Mouse (Mus musculus): ENCODE data around the gene Bet1l. TPM values are rescaled to one million over a fixed set of nuclear protein-coding genes. Genes with fewer than 3 reads are reported as not detected.

Gene Bet1l
- polyA plus RNA-seq, 1 experiment: 35.7 TPM

DNA sequence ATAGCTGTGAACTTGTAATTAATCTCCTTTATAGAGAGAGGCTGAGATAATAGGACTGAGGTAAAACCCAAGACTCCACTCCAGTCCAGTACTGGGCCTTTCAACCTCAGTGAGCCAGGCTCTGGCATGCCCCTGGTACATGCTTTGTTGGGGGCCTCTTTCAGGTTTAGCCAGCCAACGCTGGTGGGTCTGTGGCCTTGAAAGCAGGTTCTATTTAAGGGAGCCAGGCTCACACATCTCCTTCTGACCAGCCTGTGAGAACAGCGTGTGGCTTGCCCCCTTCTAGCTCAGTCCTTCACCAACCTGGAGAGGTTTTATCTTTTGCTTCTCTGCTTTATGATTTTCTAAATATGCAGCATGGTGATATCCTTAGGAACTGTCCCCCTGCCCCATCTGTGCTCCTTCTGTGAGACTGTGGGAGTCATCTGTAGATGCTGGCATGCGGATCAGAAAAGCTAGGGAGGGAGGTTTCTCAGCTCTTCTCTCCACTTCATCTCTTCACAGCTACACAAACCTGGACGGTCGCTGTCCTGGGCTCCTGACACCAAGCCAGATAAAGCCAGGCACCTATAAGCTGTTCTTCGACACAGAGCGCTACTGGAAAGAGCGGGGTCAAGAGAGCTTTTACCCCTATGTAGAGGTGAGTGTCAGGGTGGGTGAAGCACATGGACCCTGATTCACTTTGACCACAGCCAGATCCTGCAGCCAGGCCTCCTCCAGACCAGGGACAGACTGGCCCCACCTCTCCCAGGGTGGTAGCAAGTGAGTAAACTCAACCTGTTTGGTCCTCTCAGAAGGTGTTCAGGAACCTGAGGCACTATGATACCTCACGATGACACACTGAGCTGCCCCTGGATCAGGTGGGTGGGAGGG lies 20.9 kb downstream of the Bet1l start:
- Histone ChIP-seq H3K4me1 (ENCODE audit: control insufficient read depth, insufficient read depth, low read length) (no peaks in the 10 kb centered on the region), H3K27ac (ENCODE audit: insufficient read depth, low read length) (no peak overlapping the region), H3K4me3 (ENCODE audit: insufficient read depth, low read length) (no peak overlapping the region)
- TF ChIP-seq CTCF (IDR thresholded peaks at IDR 0.05; ENCODE audit: borderline replicate concordance, insufficient read depth, low read length): no peak
- TF ChIP-seq POLR2A (IDR thresholded peaks at IDR 0.05; ENCODE audit: low read depth, low read length): no peak

DNA sequence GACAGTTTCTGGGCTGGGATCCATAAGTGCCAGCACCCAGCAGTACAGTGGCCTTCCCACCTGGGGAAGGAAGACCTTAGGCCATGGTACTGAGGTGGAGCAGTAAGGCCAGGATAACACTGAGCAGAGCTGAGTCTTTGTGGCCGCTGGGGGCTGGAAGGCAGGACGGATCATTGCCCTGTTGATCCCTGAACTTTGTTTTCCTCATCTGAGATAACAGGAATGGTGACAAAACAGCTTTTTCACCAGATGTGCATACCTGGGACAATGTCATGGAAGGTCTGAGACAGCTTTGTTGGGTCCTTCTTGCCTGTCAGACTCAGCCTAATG lies 21.7 kb downstream of the Bet1l start:
- TF ChIP-seq POLR2A (IDR thresholded peaks at IDR 0.05; ENCODE audit: low read depth, low read length) (no peak), CTCF (IDR thresholded peaks at IDR 0.05; ENCODE audit: borderline replicate concordance, insufficient read depth, low read length) (no peak)
- Histone ChIP-seq H3K4me1 (ENCODE audit: control insufficient read depth, insufficient read depth, low read length) (no peaks in the 10 kb centered on the region), H3K4me3 (ENCODE audit: insufficient read depth, low read length) (no peak overlapping the region)

DNA sequence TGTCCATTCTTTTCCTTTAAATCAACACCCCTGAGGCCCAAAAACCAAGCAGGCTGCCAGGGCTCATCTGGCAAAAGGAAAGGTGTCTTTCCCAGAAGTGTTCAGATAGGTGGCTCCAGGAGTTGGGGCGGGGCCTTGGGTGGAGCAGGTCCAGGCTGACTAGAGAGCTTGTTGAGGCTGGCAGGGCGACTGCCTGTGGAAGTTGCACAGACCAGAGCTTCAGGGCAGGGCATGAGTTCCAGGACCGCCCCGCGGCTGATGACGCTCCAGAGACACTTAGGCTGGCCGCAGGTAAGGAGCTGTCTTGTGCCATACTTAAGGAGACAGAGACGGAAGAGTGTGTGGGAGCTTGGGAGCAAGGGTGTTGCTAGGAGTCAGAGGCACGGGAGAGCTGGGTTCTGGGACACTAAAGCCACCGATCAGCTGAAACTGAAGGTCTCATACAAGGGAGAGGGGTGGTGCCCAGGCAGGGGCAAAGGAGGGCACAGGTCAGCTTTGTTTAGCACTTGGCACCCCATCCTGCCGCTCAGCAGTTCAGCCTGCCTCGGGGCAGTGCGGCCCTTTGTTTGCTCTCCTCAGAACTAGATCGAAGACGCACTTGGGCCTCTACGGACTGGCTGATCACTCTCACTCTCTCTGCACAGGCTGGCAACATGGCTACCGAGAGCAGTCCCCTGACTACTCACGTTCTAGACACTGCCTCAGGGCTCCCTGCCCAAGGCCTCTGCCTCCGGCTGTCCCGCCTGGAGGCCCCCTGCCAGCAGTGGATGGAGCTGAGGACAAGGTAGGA lies 22.2 kb downstream of the Bet1l start, which contains the start of gene Urah:
Gene Urah, plus strand, starts transcription at position 51 of the 790 bp plus-strand sequence.
- no peak for TF ChIP-seq POLR2A (IDR thresholded peaks at IDR 0.05; ENCODE audit: low read depth, low read length)
- Histone ChIP-seq H3K27ac (ENCODE audit: insufficient read depth, low read length) (no peak within 1 kb of the TSS), H3K4me1 (ENCODE audit: control insufficient read depth, insufficient read depth, low read length) (no peaks in the 10 kb centered on the region), H3K4me3 (ENCODE audit: insufficient read depth, low read length) (no peak within 1 kb of the TSS)

More for the DNA sequence above, 21.7 kb downstream of the Bet1l start:
- no peak overlapping the region for H3K27ac ChIP-seq (ENCODE audit: insufficient read depth, low read length)

DNA sequence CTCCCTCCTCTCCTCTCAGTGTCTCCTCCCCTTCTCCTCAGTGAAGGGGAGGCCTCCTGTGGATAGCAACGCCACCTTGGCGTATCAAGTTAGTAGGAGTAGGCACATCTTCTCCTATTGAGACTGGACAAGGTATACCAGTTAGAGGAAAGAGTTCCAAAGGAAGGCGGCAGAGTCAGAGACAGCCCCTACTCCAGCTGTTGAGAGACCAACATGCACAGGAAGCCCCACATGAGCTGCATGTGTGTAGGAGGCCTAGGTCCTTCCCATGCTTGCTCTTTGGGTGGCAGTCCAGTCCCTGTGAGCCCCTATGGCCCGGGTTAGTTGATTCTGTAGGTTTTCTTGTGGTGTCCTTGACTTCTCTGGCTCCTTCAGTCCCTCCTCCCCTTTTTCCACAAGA lies 24.0 kb downstream of the Bet1l start:
- no peak for TF ChIP-seq CTCF (IDR thresholded peaks at IDR 0.05; ENCODE audit: borderline replicate concordance, insufficient read depth, low read length)
- TF ChIP-seq POLR2A (IDR thresholded peaks at IDR 0.05; ENCODE audit: low read depth, low read length): no peak
- no peak overlapping the region for H3K27ac ChIP-seq (ENCODE audit: insufficient read depth, low read length)
- H3K4me3 ChIP-seq (ENCODE audit: insufficient read depth, low read length): no peak overlapping the region
- no peaks in the 10 kb centered on the region for H3K4me1 ChIP-seq (ENCODE audit: control insufficient read depth, insufficient read depth, low read length)

DNA sequence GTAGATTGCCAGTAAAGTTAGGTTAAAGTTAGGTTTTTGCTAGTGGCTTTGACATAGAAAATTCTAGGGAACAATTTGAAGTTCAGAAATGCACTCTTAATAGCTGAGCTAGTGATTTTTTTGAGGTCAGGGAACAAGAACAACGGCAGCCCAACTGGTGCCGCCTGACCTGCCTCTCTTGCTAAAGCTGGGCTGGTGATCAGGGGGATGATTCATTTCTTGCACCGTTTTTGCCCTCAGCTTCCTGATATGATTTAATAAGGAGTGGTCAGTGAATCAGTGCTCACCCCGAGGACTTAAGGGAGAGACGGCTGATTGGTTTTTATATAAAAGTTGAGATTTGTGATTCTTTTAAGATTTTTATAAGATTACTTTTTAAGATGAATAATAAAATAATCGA lies 25.9 kb downstream of the Bet1l start:
- no peak for TF ChIP-seq POLR2A (IDR thresholded peaks at IDR 0.05; ENCODE audit: low read depth, low read length)
- no peak for TF ChIP-seq CTCF (IDR thresholded peaks at IDR 0.05; ENCODE audit: borderline replicate concordance, insufficient read depth, low read length)
- Histone ChIP-seq H3K27ac (ENCODE audit: insufficient read depth, low read length) (no peak overlapping the region), H3K4me3 (ENCODE audit: insufficient read depth, low read length) (no peak overlapping the region), H3K4me1 (ENCODE audit: control insufficient read depth, insufficient read depth, low read length) (no peaks in the 10 kb centered on the region)

DNA sequence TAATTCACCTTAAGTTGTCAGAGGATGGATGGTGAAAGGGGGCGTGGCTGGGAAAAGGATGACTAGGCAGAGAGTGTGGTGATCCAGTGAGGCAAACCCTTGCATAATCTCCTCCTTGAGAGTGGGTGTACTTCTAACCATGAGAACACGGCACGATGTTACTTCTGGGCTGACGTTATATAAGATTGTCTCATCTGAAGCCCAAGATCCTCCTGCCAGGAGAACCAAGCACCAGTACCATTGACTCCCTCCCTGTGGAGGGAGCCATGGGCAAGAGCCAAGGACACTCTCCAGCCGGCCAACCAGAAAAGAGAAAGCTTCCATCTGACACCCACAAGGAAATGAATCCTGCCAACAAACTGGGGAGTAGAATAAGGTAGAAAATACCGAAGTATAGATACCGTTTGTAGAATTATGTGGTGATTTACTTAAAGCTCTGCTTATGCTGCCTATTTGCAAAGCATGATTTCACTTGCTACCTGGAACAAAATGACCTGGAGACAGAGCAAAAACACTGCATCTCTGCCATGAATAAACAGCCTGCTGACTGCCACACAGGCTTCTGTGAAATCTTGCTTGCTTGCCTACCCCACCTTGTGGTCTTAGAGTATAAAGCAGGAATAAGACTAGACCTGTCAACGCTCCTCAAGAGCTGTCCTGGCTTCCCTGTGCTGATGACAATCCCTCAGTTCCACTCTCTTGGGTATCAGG lies 29.1 kb downstream of the Bet1l start:
- no peak overlapping the region for H3K27ac ChIP-seq (ENCODE audit: insufficient read depth, low read length)
- H3K4me1 ChIP-seq (ENCODE audit: control insufficient read depth, insufficient read depth, low read length): no peaks in the 10 kb centered on the region
- H3K4me3 ChIP-seq (ENCODE audit: insufficient read depth, low read length): no peak overlapping the region
- no peak for TF ChIP-seq POLR2A (IDR thresholded peaks at IDR 0.05; ENCODE audit: low read depth, low read length)
- TF ChIP-seq CTCF (IDR thresholded peaks at IDR 0.05; ENCODE audit: borderline replicate concordance, insufficient read depth, low read length): no peak

DNA sequence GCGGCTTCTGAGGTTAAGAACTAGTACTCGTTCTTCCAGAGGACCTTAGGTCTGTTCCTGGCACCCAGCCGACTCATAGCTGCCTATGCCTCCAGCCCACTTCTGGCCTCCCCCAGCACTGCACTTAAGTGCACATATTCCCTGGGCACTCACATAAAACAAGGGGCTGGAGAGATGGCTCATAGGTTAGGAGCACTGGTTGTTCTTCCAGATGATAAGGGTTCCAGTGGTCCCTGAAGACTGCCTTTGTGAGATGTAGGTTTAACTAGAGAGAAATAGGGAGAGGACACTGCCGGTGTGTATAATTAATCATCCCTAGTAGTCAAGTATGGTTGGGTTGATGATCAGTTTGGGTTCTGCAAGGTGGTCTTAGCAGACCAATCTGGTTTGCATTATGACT lies 34.6 kb downstream of the Bet1l start:
- Histone ChIP-seq H3K4me1 (ENCODE audit: control insufficient read depth, insufficient read depth, low read length) (no peaks in the 10 kb centered on the region), H3K4me3 (ENCODE audit: insufficient read depth, low read length) (no peak overlapping the region), H3K27ac (ENCODE audit: insufficient read depth, low read length) (no peak overlapping the region)
- TF ChIP-seq POLR2A (IDR thresholded peaks at IDR 0.05; ENCODE audit: low read depth, low read length): no peak
- TF ChIP-seq CTCF (IDR thresholded peaks at IDR 0.05; ENCODE audit: borderline replicate concordance, insufficient read depth, low read length): no peak

DNA sequence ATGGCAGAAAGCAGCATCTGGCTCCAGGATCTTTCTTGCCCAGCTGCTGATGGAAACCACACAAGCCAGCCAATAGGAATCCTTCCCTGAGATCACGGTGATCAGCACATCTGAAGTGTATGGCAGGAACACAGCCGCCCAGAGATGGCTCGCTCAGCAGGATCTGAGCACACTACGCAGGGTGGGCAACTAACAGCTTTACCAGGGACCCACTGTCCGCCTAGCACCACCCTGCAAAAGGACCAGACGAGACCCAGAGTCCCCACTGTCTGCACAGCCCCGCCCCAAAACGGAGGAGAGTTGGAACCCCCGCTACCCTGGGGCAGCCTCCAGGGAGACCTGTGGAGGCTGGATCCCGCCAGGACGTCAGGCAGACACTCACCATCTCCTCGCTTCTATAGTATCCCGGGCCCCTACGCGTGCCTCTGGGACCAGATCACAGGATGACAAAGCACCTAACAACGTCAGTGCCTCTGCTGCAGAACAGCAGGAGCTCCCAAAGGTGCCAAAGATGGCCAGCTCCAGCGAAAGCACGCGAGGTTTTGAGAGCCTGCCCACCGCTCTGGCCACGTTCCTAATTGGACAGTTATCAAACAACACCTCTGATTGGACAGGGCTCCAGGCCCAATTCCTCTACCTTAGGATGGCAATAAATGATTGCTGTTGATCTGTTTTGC lies 35.6 kb downstream of the Bet1l start, which contains the start of gene Zfp941:
Gene Zfp941, minus strand, starts transcription at position 526 of the 677 bp plus-strand sequence.
- Histone ChIP-seq H3K4me1 (ENCODE audit: control insufficient read depth, insufficient read depth, low read length) (no peaks in the 10 kb centered on the region), H3K4me3 (ENCODE audit: insufficient read depth, low read length) (peak within 1 kb of the TSS; percentile 39), H3K27ac (ENCODE audit: insufficient read depth, low read length) (peak within 1 kb of the TSS; percentile 1; the same call in 1 of the 2 replicates)
- TF ChIP-seq POLR2A (IDR thresholded peaks at IDR 0.05; ENCODE audit: low read depth, low read length) (peak; percentile 56), CTCF (IDR thresholded peaks at IDR 0.05; ENCODE audit: borderline replicate concordance, insufficient read depth, low read length) (no peak)

DNA sequence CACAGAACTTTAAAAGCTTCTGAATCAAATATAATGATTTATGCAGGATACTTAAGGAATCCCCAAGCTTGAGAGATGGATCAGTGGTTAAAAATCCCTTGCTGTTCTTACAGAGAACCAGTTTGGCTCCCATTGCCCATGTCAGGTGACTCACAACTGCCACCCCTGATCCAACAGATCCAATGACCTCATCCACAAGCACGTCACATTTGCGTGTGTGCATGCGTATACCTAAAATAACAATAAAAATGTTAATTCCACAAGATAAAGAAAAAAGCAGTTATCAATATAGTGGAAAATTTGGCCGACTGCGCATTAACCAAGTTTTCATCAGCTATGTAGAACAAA lies 36.1 kb downstream of the Bet1l start:
- H3K4me1 ChIP-seq (ENCODE audit: control insufficient read depth, insufficient read depth, low read length): no peaks in the 10 kb centered on the region
- TF ChIP-seq POLR2A (IDR thresholded peaks at IDR 0.05; ENCODE audit: low read depth, low read length): no peak
- no peak for TF ChIP-seq CTCF (IDR thresholded peaks at IDR 0.05; ENCODE audit: borderline replicate concordance, insufficient read depth, low read length)
- H3K4me3 ChIP-seq (ENCODE audit: insufficient read depth, low read length): peak overlapping the region; percentile 39
- H3K27ac ChIP-seq (ENCODE audit: insufficient read depth, low read length): no peak overlapping the region

Measured in embryonic fibroblast, embryonic 13.5 days (primary cell).